Comparison of ENCODE assay signal across 19 mouse cellular contexts in genomic region chr2:37722674-37723465, GRCm38 (mm10). TPM values are rescaled to one million over a fixed set of nuclear protein-coding genes. Genes with fewer than 3 reads are reported as not detected.
DNase-seq lines count a peak whose midpoint lies in the region; ATAC-seq and TF ChIP-seq lines count a peak whose summit lies in the region.
"Had no signal": no experiment of that assay in that cellular context is flagged by ENCODE, and none has a peak within 500 bp of the region (broad histone marks: within the 10 kb centered on the region; RNA-seq: fewer than 3 reads in every experiment).

No protein-coding gene starts in this region.

- H3K9ac ChIP-seq in midbrain, embryonic 15.5 days, result no peak overlapping the region
- H3K9ac ChIP-seq: heart, embryonic 13.5 days; limb, embryonic 13.5 days; liver, postnatal 0 days had no signal

- no peak overlapping the region for H3K4me2 ChIP-seq in midbrain, embryonic 15.5 days
- H3K4me2 ChIP-seq: heart, embryonic 13.5 days; limb, embryonic 13.5 days had no signal

- DNase-seq in heart, adult 11 months, result peak; percentile 29
- no peak for DNase-seq in heart, adult 8-10 months (ENCODE audit: low spot score)
- DNase-seq in thymus, adult 2 months, result peak; percentile 11
- DNase-seq in thymus, postnatal 25 days, result no peak
- no peak for DNase-seq in right cerebral cortex, adult 18-20 months
- DNase-seq in ovary, postnatal 14 days (ENCODE audit: low spot score), result no peak
- DNase-seq in embryo, embryonic 11 days, result no peak
- DNase-seq: adrenal gland, postnatal 10 days; B cell, adult 2 months; gastrocnemius, postnatal 25 days; liver, postnatal 0 days; lung, postnatal 4 days; right cerebral cortex, postnatal 14 days had no signal

- no peaks in the 10 kb centered on the region for H3K36me3 ChIP-seq in thymus, adult 2 months (ENCODE audit: control insufficient read depth, insufficient read depth, low read length)
- no peaks in the 10 kb centered on the region for H3K36me3 ChIP-seq in midbrain, embryonic 15.5 days (replicated peaks)
- H3K36me3 ChIP-seq: embryonic facial prominence, embryonic 10.5 days; G1E; heart, embryonic 13.5 days; limb, embryonic 13.5 days had no signal

- peak overlapping the region; percentile 30; the same call in 1 of the 2 replicates for H3K27ac ChIP-seq in thymus, adult 2 months (ENCODE audit: control insufficient read depth, insufficient read depth, low read length)
- peak overlapping the region; percentile 62 for H3K27ac ChIP-seq in midbrain, embryonic 15.5 days
- H3K27ac ChIP-seq: embryonic facial prominence, embryonic 10.5 days; heart, embryonic 13.5 days; limb, embryonic 13.5 days had no signal

- H3K27me3 ChIP-seq in thymus, adult 2 months (ENCODE audit: control insufficient read depth, insufficient read depth, low read length), result no peaks in the 10 kb centered on the region
- H3K27me3 ChIP-seq in midbrain, embryonic 15.5 days (replicated peaks), result no peaks in the 10 kb centered on the region
- H3K27me3 ChIP-seq: heart, embryonic 13.5 days; limb, embryonic 13.5 days had no signal

- peak; percentile 73 for ATAC-seq in midbrain, embryonic 15.5 days (replicated peaks)
- ATAC-seq: liver, postnatal 0 days had no signal

- no peaks in the 10 kb centered on the region for H3K9me3 ChIP-seq in midbrain, embryonic 15.5 days
- H3K9me3 ChIP-seq: embryonic facial prominence, embryonic 10.5 days; G1E; heart, embryonic 13.5 days; limb, embryonic 13.5 days had no signal

- H3K4me1 ChIP-seq in thymus, adult 2 months (replicated peaks; ENCODE audit: control insufficient read depth, insufficient read depth, low read length), result peaks cover 12% of the 10 kb centered on the region
- peaks cover 11% of the 10 kb centered on the region for H3K4me1 ChIP-seq in midbrain, embryonic 15.5 days
- H3K4me1 ChIP-seq: heart, embryonic 13.5 days; limb, embryonic 13.5 days had no signal

- no peak overlapping the region for H3K4me3 ChIP-seq in thymus, adult 2 months (ENCODE audit: control insufficient read depth, insufficient read depth, low read length)
- H3K4me3 ChIP-seq in midbrain, embryonic 15.5 days, result no peak overlapping the region
- H3K4me3 ChIP-seq: embryonic facial prominence, embryonic 10.5 days; heart, embryonic 13.5 days; limb, embryonic 13.5 days had no signal

- 48% methylated on average over 14 of the region's 14 CpGs for WGBS in thymus, adult 2 months
- 76% methylated on average over 14 of the region's 14 CpGs for WGBS in midbrain, embryonic 15.5 days

- no peak for TF ChIP-seq CTCF in thymus, adult 2 months (IDR thresholded peaks at IDR 0.05; ENCODE audit: borderline replicate concordance, control insufficient read depth, extremely low read depth, insufficient read depth, low read length, poor library complexity)

- TF ChIP-seq POLR2A in thymus, adult 2 months (IDR thresholded peaks at IDR 0.05; ENCODE audit: control insufficient read depth, extremely low read depth, insufficient read depth, low read length, poor library complexity), result no peak

RNA-seq across cellular contexts. Expression of gene Strbp, which starts 19.2 kb away (rescaled TPM):
- 10 to 100 TPM; 11.5 to 21.8 (median 16.1) TPM for total RNA-seq in heart, adult 8-10 months (2022)
- 10.6 and 12.7 TPM in 2 replicates for polyA plus RNA-seq in thymus, adult 2 months (2012; rRNA removed)
- 105 and 113 TPM in 2 replicates for polyA plus RNA-seq in midbrain, embryonic 15.5 days (2015; fragmentation: Nextera tagmentation; extraction: Ambion mirVana)

RNA-seq across cellular contexts. Expression of gene Crb2, which starts 53.2 kb away (rescaled TPM):
- total RNA-seq in heart, adult 8-10 months (2022), result 1 to 10 TPM in 1 of 4 experiments, under 1 TPM in 3; 0.41 to 1.1 (median 0.77) TPM
- polyA plus RNA-seq in thymus, adult 2 months (2012; rRNA removed), result 0.17 and 0.38 TPM in 2 replicates
- 5.6 and 6.4 TPM in 2 replicates for polyA plus RNA-seq in midbrain, embryonic 15.5 days (2015; fragmentation: Nextera tagmentation; extraction: Ambion mirVana)
- total RNA-seq: gastrocnemius, postnatal 25 days; neutrophil, adult 5-6 weeks had no signal
- polyA plus RNA-seq: G1E had no signal

Comparison
In these comparisons a context has a peak if more than half of its experiments do, and no peak if none do; other contexts are left out.
1. DNase-seq: peak in heart, adult 11 months (single experiment) and thymus, adult 2 months (single experiment); none in heart, adult 8-10 months (single experiment), thymus, postnatal 25 days (single experiment), right cerebral cortex, adult 18-20 months (single experiment), ovary, postnatal 14 days (single experiment) and embryo, embryonic 11 days (single experiment).